Mouse (Mus musculus): ENCODE measurements around the gene Rgs3. TPM values are rescaled to one million over a fixed set of nuclear protein-coding genes. Genes with fewer than 3 reads are reported as not detected.
A peak's percentile ranks its signal among the peaks of the same experiment; 100 is the strongest.

The Rgs3 gene
- polyA plus RNA-seq, 1 experiment from 2014 or later: 60.5 TPM

DNA sequence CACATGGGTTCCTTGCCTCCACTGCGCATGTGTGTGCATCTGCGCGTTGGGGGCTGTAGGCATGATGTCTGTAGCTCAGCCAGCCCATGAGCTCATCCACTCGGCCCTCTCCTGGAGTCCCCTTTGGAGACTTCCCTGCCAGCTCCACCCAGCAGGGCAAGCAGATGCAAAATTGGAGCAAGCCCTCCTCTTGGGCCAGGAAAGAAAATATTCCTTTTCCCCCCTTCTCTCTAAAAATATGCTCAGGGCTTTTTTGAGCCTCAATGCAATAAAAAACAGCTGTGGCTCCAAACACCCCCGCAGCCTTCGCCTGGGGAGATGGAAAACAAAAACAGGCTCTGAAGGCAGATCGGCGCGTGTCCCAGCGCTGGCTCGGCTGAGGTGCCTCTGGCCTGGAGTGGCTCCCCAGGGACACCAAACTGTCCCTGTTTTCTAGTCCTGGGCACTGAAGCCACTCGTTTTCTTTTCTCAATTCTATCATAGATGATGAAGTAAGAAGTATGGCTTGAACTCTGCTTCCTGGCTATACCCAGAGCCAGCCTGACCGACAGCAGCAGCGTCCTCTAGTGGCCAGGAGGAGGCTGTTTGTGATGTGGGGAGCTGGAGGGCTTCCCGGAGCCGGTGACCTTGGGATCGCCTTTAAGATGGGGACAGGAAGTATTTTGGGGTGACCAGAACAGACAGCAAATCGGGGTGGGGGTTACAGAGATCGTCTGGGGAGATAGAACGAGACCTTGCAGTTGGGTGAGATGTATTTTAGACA lies 168.1 kb downstream of the Rgs3 start:
- ATAC-seq (ENCODE audit: insufficient number of reproducible peaks, low FRiP score): no peak
- no peak overlapping the region for H3K4me3 ChIP-seq
- 72% methylated on average over 20 of the region's 20 CpGs for whole genome bisulfite sequencing
- no peaks in the 10 kb centered on the region for H3K36me3 ChIP-seq
- H3K27ac ChIP-seq (ENCODE audit: poor library complexity, severe bottlenecking): no peak overlapping the region
- H3K9ac ChIP-seq: no peak overlapping the region
- H3K27me3 ChIP-seq (replicated peaks): no peaks in the 10 kb centered on the region
- H3K4me2 ChIP-seq: no peak overlapping the region
- H3K9me3 ChIP-seq (replicated peaks): 0 out of 2 replicates have a peak, but pooled peaks cover 5% of the 10 kb centered on the region
- H3K4me1 ChIP-seq (replicated peaks): peaks cover 30% of the 10 kb centered on the region

DNA sequence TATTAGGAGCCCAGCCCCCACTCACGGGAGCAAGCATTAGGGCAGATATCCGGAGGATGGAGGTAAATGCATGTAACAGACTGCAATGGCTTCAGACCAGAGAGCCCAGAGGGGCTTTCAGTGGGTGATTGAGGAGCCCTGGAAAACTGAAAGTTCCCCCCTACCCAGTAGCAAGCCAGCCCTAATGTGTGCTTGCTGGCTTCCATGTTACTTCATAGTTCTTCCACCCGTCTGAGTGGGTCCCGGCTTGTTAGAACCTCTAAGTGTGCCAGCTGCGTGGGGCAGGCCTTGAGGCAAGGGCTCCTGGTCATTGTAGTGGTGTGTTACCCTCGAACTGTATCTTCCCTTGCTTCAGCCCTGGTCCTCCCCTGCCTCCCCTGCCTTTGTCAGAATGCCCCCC lies 168.8 kb downstream of the Rgs3 start:
- H3K4me3 ChIP-seq: no peak overlapping the region
- H3K4me1 ChIP-seq (replicated peaks): peaks cover 32% of the 10 kb centered on the region
- 0 out of 2 replicates have a peak, but pooled peaks cover 5% of the 10 kb centered on the region for H3K9me3 ChIP-seq (replicated peaks)
- no peaks in the 10 kb centered on the region for H3K27me3 ChIP-seq (replicated peaks)
- WGBS: 83% methylated on average over 6 of the region's 6 CpGs
- H3K36me3 ChIP-seq: no peaks in the 10 kb centered on the region
- no peak for ATAC-seq (ENCODE audit: insufficient number of reproducible peaks, low FRiP score)
- no peak overlapping the region for H3K9ac ChIP-seq
- no peak overlapping the region for H3K27ac ChIP-seq (ENCODE audit: poor library complexity, severe bottlenecking)
- H3K4me2 ChIP-seq: no peak overlapping the region

DNA sequence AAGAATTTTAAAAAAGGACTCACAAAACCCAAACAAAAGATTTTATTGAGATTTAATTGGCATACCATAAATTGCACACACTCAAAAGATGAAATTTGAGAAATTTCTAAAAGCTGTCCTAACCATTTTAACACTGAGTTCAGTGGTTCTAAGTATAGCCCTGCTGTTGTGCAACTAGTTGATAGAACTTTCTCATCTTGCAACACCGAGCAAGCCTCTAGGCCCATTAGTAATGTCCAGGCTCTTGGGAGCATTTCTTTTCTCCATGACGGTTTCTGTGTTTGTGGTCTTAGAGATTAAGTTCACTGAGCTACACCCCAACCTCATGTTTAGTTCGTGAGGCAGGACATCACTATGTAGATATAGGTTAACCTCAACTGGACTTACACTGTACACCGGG lies 169.5 kb downstream of the Rgs3 start:
- H3K36me3 ChIP-seq: no peaks in the 10 kb centered on the region
- no peak overlapping the region for H3K9ac ChIP-seq
- no peak overlapping the region for H3K27ac ChIP-seq (ENCODE audit: poor library complexity, severe bottlenecking)
- no peak for ATAC-seq (ENCODE audit: insufficient number of reproducible peaks, low FRiP score)
- no peak overlapping the region for H3K4me2 ChIP-seq
- no peak overlapping the region for H3K4me3 ChIP-seq
- 0 out of 2 replicates have a peak, but pooled peaks cover 5% of the 10 kb centered on the region for H3K9me3 ChIP-seq (replicated peaks)
- H3K4me1 ChIP-seq (replicated peaks): peaks cover 39% of the 10 kb centered on the region
- WGBS: 60% methylated on average over 4 of the region's 4 CpGs
- no peaks in the 10 kb centered on the region for H3K27me3 ChIP-seq (replicated peaks)

DNA sequence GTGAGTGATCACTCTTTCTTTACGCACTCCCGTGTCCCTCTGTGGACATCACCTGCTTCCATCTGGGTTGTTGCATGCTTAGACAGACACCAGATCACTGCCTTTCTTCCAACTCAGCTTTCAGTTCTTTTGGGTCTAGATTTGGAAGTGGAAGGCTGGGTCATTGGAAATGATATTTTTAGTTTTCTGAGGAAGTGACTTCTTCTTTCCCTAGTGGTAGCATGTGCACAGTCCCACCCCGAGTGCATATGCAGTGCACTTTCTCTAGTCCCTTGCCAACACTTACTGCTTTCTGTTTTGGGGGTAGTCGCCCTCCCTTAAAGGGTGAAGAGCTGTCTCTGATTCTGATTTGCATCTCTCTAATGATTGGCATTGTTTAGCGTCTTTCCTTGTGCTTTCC lies 170.3 kb downstream of the Rgs3 start:
- ATAC-seq (ENCODE audit: insufficient number of reproducible peaks, low FRiP score): no peak
- no peaks in the 10 kb centered on the region for H3K27me3 ChIP-seq (replicated peaks)
- 0 out of 2 replicates have a peak, but pooled peaks cover 5% of the 10 kb centered on the region for H3K9me3 ChIP-seq (replicated peaks)
- no peak overlapping the region for H3K9ac ChIP-seq
- no peaks in the 10 kb centered on the region for H3K36me3 ChIP-seq
- no peak overlapping the region for H3K4me3 ChIP-seq
- 66% methylated on average over 5 of the region's 5 CpGs for WGBS
- H3K27ac ChIP-seq (ENCODE audit: poor library complexity, severe bottlenecking): no peak overlapping the region
- no peak overlapping the region for H3K4me2 ChIP-seq
- peaks cover 47% of the 10 kb centered on the region for H3K4me1 ChIP-seq (replicated peaks)

DNA sequence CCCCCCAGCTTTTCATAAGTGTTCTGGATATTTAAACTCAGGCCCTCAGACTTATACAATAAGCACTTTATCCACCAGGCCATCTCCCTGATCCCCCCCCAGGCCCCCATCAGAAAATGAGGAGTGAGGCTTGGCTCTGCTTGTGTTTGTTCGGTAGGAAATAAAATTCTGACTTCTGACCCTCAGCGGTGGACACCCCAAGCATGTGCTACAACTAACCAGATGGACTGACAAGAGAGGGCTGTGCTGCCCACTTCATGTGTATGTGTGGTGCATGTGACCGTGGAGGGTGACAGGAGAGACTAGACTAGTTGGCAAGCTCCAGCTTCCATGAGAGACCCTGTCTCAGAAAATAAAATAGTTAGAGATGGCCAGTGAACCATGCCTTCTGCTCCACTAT lies 171.2 kb downstream of the Rgs3 start:
- no peak for ATAC-seq (ENCODE audit: insufficient number of reproducible peaks, low FRiP score)
- H3K4me1 ChIP-seq (replicated peaks): peaks cover 56% of the 10 kb centered on the region
- H3K9ac ChIP-seq: no peak overlapping the region
- no peaks in the 10 kb centered on the region for H3K27me3 ChIP-seq (replicated peaks)
- WGBS: 76% methylated on average over 3 of the region's 3 CpGs
- H3K36me3 ChIP-seq: no peaks in the 10 kb centered on the region
- no peak overlapping the region for H3K4me3 ChIP-seq
- H3K27ac ChIP-seq (ENCODE audit: poor library complexity, severe bottlenecking): no peak overlapping the region
- no peaks in the 10 kb centered on the region for H3K9me3 ChIP-seq (replicated peaks)
- no peak overlapping the region for H3K4me2 ChIP-seq

DNA sequence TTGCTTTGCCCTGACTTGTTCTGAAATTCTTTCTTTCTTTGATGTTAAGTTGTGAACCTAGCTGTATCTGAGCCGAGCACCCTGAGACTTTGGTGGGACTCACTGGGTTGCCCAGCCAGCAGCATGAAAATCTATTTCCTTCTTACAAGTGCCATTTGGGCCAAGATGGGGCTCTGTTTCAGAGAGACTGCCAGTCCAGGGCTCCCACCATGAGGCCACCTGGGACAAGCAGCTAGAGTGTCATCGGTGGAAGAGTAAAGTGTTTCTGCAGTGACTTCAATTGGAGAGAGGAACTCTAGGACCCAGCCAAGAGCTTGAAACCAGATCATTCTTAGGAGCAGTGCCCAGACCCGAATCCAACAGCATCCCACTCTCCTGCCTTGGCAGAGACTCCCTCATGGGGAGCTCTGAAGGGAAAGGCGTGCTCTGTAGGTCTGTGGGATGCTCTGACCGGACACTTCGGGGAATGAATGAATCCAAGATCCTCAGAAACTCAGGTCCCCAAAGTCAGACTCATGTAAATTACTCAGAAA lies 171.9 kb downstream of the Rgs3 start:
- no peaks in the 10 kb centered on the region for H3K27me3 ChIP-seq (replicated peaks)
- peak overlapping the region; percentile 100 for H3K27ac ChIP-seq (ENCODE audit: poor library complexity, severe bottlenecking)
- no peak overlapping the region for H3K9ac ChIP-seq
- no peak for ATAC-seq (ENCODE audit: insufficient number of reproducible peaks, low FRiP score)
- H3K36me3 ChIP-seq: no peaks in the 10 kb centered on the region
- H3K4me1 ChIP-seq (replicated peaks): peaks cover 63% of the 10 kb centered on the region
- no peak overlapping the region for H3K4me2 ChIP-seq
- H3K4me3 ChIP-seq: no peak overlapping the region
- 80% methylated on average over 6 of the region's 6 CpGs for WGBS
- H3K9me3 ChIP-seq (replicated peaks): no peaks in the 10 kb centered on the region

DNA sequence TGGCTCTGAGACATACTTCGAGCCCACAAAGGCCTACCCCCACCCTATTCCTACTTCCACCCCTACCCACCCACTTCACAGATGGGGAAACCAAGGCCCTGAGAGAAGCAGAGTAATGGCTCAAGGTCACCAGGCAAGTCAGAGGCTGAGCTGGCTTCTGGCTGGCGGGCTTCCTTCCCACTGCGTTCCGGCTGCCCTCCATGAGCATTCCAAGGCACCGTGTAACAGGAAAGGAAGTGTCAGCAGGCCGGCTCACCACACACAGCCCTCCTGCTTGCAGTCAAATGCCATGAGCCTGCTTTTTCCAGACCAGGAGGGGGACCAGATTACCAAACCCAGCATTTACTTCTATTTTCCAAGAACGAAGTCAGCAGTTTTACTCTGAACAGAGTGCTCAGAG lies 172.4 kb downstream of the Rgs3 start:
- ATAC-seq (ENCODE audit: insufficient number of reproducible peaks, low FRiP score): 0 out of 2 replicates have a peak, but pooled peaks have one; percentile 12
- H3K9ac ChIP-seq: no peak overlapping the region
- 34% methylated on average over 7 of the region's 7 CpGs for WGBS

DNA sequence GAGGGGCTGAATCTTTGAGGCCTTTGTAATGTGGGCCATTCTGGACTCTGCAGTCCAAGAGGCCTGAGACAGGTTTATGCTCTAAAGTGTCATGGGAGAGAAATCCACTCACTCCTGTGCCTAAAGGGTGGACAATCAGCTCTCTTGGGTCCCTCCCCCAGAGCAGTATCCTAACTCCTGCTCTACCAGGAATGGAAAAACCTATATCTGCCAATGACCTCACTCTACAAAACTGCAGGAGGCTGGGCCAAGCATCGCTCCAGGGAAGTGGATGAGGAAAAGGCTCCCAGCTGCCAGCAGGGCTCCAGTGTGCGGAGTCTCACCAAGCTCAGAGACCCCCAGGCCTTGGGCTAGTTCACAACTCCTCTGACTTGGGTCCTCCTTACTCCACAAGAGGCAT lies 173.2 kb downstream of the Rgs3 start:
- Histone ChIP-seq H3K4me3 (no peak overlapping the region), H3K4me1 (replicated peaks) (peaks cover 73% of the 10 kb centered on the region), H3K27ac (ENCODE audit: poor library complexity, severe bottlenecking) (peak overlapping the region; percentile 100), H3K36me3 (no peaks in the 10 kb centered on the region), H3K4me2 (0 out of 2 replicates have a peak overlapping the region, but pooled peaks have one; percentile 18), H3K9me3 (replicated peaks) (no peaks in the 10 kb centered on the region), H3K9ac (peak overlapping the region; percentile 70; the same call in 1 of the 2 replicates), H3K27me3 (replicated peaks) (no peaks in the 10 kb centered on the region)
- peak; percentile 88 for ATAC-seq (ENCODE audit: insufficient number of reproducible peaks, low FRiP score)
- WGBS: 8% methylated on average over 2 of the region's 2 CpGs

More for the DNA sequence above, 172.4 kb downstream of the Rgs3 start:
- Histone ChIP-seq H3K9me3 (replicated peaks) (no peaks in the 10 kb centered on the region), H3K27me3 (replicated peaks) (no peaks in the 10 kb centered on the region), H3K4me2 (no peak overlapping the region), H3K27ac (ENCODE audit: poor library complexity, severe bottlenecking) (peak overlapping the region; percentile 100), H3K4me1 (replicated peaks) (peaks cover 68% of the 10 kb centered on the region), H3K36me3 (no peaks in the 10 kb centered on the region), H3K4me3 (no peak overlapping the region)

DNA sequence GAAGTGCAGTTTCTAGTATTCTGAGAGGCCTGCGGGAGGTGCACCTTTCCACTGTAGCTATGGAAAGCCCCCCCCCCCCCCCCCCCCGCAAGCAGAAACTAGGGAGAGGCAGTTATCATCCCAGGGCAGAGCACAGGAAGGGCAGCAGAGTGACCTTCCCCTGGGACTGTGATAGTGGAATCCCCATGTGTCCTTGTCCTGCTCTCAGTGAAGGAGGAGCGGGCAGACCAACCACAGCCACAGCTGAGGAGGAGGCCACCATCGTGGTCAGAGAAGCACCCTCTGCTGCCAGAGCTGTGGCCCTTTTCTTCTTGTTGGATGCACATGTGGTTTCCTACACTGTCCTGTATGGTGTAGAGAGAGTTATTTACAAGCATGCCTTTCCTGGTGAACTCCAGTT lies 174.3 kb downstream of the Rgs3 start:
- no peaks in the 10 kb centered on the region for H3K36me3 ChIP-seq
- peaks cover 84% of the 10 kb centered on the region for H3K4me1 ChIP-seq (replicated peaks)
- peak overlapping the region; percentile 100 for H3K27ac ChIP-seq (ENCODE audit: poor library complexity, severe bottlenecking)
- H3K9me3 ChIP-seq (replicated peaks): no peaks in the 10 kb centered on the region
- H3K27me3 ChIP-seq (replicated peaks): no peaks in the 10 kb centered on the region
- no peak for ATAC-seq (ENCODE audit: insufficient number of reproducible peaks, low FRiP score)
- no peak overlapping the region for H3K9ac ChIP-seq
- 14% methylated on average over 3 of the region's 4 CpGs for WGBS
- H3K4me2 ChIP-seq: no peak overlapping the region
- no peak overlapping the region for H3K4me3 ChIP-seq

DNA sequence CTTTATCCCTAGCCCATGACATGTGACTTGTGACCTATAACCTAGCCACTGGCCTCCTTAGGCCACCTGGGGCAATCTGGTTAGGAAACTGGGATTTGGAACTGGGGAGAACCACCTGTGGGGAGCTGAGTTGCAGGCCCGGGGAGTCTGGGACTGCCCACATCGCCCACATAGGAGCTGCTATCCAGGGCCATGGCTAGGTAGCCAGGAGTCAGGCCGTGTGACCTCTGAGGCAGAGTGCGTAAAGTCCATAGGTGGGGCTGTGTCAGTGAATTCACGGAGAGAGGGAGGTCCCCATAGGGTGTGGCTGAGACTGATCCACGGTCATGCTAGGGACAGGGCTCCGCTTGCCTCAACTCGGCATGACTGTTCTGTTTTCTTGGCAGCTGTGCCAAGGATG lies 175.6 kb downstream of the Rgs3 start:
- WGBS: 59% methylated on average over 8 of the region's 8 CpGs
- ATAC-seq (ENCODE audit: insufficient number of reproducible peaks, low FRiP score): no peak
- Histone ChIP-seq H3K9ac (no peak overlapping the region), H3K4me2 (no peak overlapping the region), H3K27me3 (replicated peaks) (no peaks in the 10 kb centered on the region), H3K27ac (ENCODE audit: poor library complexity, severe bottlenecking) (no peak overlapping the region), H3K36me3 (no peaks in the 10 kb centered on the region), H3K4me1 (replicated peaks) (peaks cover 77% of the 10 kb centered on the region), H3K4me3 (no peak overlapping the region), H3K9me3 (replicated peaks) (no peaks in the 10 kb centered on the region)

DNA sequence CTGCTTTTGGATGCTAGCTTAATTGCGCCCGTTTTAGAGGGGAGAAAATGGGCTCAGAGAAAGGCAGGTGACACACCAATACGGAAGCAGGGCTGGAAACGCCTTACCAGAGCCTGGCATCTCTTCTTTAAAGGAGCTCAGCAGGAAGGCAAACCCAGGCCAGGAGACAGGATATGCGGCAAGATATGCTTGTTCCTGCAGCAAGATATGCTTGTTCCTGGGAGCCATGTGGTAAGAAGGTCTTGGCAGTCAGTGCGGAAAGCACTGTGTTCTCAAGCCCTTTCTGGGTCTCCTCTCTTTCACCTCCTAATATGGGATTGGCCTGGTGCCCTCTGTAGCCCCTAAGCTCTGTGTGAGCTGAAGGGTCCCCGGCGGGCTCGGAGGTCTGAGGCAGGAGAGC lies 176.2 kb downstream of the Rgs3 start:
- H3K36me3 ChIP-seq: no peaks in the 10 kb centered on the region
- no peak overlapping the region for H3K4me3 ChIP-seq
- H3K27me3 ChIP-seq (replicated peaks): no peaks in the 10 kb centered on the region
- 0 out of 2 replicates have a peak overlapping the region, but pooled peaks have one; percentile 1 for H3K4me2 ChIP-seq
- peaks cover 80% of the 10 kb centered on the region for H3K4me1 ChIP-seq (replicated peaks)
- 36% methylated on average over 9 of the region's 9 CpGs for WGBS
- H3K27ac ChIP-seq (ENCODE audit: poor library complexity, severe bottlenecking): peak overlapping the region; percentile 69
- H3K9me3 ChIP-seq (replicated peaks): no peaks in the 10 kb centered on the region
- no peak for ATAC-seq (ENCODE audit: insufficient number of reproducible peaks, low FRiP score)
- H3K9ac ChIP-seq: peak overlapping the region; percentile 16; the same call in 1 of the 2 replicates

Measured in heart, embryonic 12.5 days (tissue).